Mouse (Mus musculus) adrenal gland, adult (tissue): ENCODE data around the gene Gm906.
"Not testable (repeated sequence)": the region's sequence is repeated elsewhere in the genome, so short reads cannot be mapped to it uniquely, and the experiment has no call there.

Experiments
- DNase-seq, 2 experiments: peaks; one replicate each; pipeline ENCODE4 v3.0.0; 2022 to 2023; ENCODE audit warnings: low spot score in 1 of 2; ENCODE audit not compliant: inconsistent age in 2 of 2

Gene Gm906

GRCm38 (mm10) chr13:50250208-50250607 lies at the start of gene Gm906:
Gene Gm906, minus strand, starts transcription at chr13:50250308.
- DNase-seq, result not testable (repeated sequence)

DNA sequence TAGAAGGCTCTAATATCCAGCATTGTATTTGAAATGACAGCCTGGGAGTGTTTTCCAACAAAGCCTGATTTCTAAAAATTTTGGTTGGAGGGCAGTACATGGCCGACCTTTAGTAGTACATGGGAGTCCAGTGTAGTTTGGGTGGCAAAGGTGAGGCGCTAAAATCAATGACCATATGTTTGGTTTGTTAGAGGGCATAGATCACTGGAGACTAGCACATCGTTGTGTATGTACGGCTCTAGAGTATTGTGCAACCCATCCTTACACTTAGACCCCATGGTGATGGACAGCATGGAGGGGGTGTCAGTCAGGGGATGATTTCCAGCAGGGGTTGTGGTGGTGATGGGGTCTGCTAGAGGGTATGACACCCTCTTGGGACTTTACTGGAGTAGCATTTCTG lies 33.2 kb upstream of the Gm906 start:
- not testable (repeated sequence) for DNase-seq

DNA sequence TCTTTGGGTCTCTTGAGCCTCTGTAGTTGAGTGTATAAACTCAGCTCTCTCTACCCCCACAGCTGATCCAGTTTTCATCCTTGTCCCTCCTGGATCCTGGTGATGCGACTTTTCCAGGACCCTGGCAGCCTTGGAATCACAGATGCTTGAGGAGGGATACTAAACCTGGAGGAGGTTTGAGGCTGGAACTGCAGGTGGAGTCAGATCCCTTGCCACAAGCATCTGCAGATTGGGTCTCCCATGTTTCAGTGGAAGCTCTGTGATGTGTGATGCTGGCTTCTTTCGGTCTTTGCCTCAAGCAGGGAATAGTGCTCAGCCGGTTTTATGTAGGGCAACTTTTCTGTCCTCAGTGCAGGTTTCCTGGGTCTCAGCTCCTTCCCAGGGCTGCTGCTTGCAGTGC lies 13.6 kb downstream of the Gm906 start:
- no peak for DNase-seq

GRCm38 (mm10) chr13:50211842-50212241 lies 38.3 kb downstream of the Gm906 start:
- peak in 1 of 2 experiments; percentile 65 for DNase-seq

- not testable (repeated sequence) for DNase-seq
Observed at GRCm38 (mm10) chr13:50210191-50210590, 39.9 kb downstream of the Gm906 start.

- DNase-seq, result not testable (repeated sequence)
Observed at GRCm38 (mm10) chr13:50209651-50210050, 40.5 kb downstream of the Gm906 start.

- no peak for DNase-seq
Observed at GRCm38 (mm10) chr13:50207966-50208365, 42.1 kb downstream of the Gm906 start.

DNA sequence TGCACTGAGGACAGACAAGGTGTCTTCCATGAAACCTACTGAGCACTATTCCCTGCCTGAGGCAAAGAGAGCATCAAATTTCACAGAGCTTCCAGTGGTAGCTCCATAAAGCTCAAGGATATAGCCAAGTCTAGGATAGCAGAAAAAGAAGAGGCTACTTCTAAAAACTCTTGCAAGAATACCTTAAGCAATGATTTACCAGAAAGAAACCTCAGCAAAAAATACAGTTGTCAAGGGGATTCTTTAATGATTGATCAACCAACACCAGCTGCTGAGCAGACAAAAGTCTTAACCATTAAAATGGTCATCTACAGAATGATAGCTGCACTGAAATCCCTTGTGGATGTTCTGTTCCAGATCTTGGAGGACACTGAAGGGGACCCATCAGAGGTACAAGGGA lies 53.3 kb downstream of the Gm906 start:
- not testable (repeated sequence) for DNase-seq
